Mouse (Mus musculus) midbrain, embryonic 11.5 days (tissue): ENCODE measurements at regions not wholly inside any gene's neighbourhood (a gene's known extent, or its start where the extent isn't known, plus 50 kb on each side); places are given as distances from the start of the nearest gene placed in this dataset.
"Not testable (repeated sequence)": the region's sequence is repeated elsewhere in the genome, so short reads cannot be mapped to it uniquely, and the experiment has no call there.

Source experiments
- ATAC-seq: fragments of 200-750 bp; cut with Nextera tagmentation; 2 replicates; pipeline ENCODE4 v1.8.0; 2017; ENCODE audit warnings: moderate TSS enrichment, moderate library complexity; ENCODE audit not compliant: low FRiP score
- DNase-seq: peaks from one replicate; pipeline ENCODE4 v3.0.0; 2015; ENCODE audit warnings: low spot score; ENCODE audit errors: missing footprints
- H3K27ac ChIP-seq: fragments of 300-500 bp; sonication (generic); 2 replicates; pipeline ENCODE4 v1.5.1; 2014; ENCODE audit warnings: low read depth, low read length
- H3K27me3 ChIP-seq: fragments of 300-500 bp; sonication (generic); 2 replicates; pipeline ENCODE4 v1.6.1; 2014; ENCODE audit warnings: mild to moderate bottlenecking, low read length, moderate library complexity, mixed read lengths; ENCODE audit not compliant: control insufficient read depth, insufficient read depth
- H3K36me3 ChIP-seq: fragments of 300-500 bp; sonication (generic); 2 replicates; pipeline ENCODE4 v1.6.1; 2014; ENCODE audit warnings: mild to moderate bottlenecking, low read length, moderate library complexity, mixed read lengths; ENCODE audit not compliant: control insufficient read depth, insufficient read depth
- H3K4me1 ChIP-seq: fragments of 300-500 bp; sonication (generic); 2 replicates; pipeline ENCODE4 v1.6.1; 2014; ENCODE audit warnings: low read length; ENCODE audit not compliant: control insufficient read depth, insufficient read depth
- H3K4me2 ChIP-seq: fragments of 300-500 bp; sonication (generic); 2 replicates; pipeline ENCODE4 v1.6.1; 2014; ENCODE audit warnings: mild to moderate bottlenecking, moderate library complexity
- H3K4me3 ChIP-seq: fragments of 300-500 bp; sonication (generic); 2 replicates; pipeline ENCODE4 v1.5.1; 2014; ENCODE audit warnings: low read depth, low read length
- H3K9ac ChIP-seq: fragments of 300-500 bp; sonication (generic); 2 replicates; pipeline ENCODE4 v1.6.1; 2014; ENCODE audit warnings: low read length
- H3K9me3 ChIP-seq: fragments of 300-500 bp; sonication (generic); 2 replicates; pipeline ENCODE4 v1.6.1; 2016; ENCODE audit warnings: low read length; ENCODE audit not compliant: control insufficient read depth
- WGBS: fragments of 180-500 bp; shearing (Covaris S2); extraction: QIAGEN DNeasy Blood & Tissue Kit; methylation state at CpG from one replicate; pipeline ENCODE4 v1.1.7; 2014; 5-methylcytosine and 5-hydroxymethylcytosine counted together

DNA sequence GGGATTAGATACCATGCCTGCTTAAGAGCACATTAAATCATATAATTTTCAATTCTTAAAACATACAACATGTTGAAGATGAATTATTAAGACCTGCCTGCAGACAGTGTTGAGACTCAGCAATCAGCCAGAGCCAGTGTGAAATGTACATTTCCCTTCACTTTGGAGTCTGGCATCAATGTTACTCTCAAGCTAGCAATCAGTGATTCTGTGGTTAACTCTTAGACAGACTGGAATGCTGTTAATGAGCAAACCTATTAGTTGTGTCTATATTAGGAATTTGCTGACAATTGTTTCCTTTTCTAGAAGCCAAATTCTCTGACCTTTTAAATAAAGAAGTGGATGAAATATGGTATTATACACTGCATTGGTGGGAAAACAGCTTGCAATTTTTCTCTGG is 342.4 kb upstream of the Nectin3 start:
- Histone ChIP-seq H3K36me3 (no peaks in the 10 kb centered on the region), H3K4me1 (no peaks in the 10 kb centered on the region), H3K4me2 (no peak overlapping the region), H3K4me3 (no peak overlapping the region), H3K27me3 (no peaks in the 10 kb centered on the region), H3K9me3 (no peaks in the 10 kb centered on the region), H3K27ac (no peak overlapping the region), H3K9ac (no peak overlapping the region)
- no peak for ATAC-seq
- no peak for DNase-seq

DNA sequence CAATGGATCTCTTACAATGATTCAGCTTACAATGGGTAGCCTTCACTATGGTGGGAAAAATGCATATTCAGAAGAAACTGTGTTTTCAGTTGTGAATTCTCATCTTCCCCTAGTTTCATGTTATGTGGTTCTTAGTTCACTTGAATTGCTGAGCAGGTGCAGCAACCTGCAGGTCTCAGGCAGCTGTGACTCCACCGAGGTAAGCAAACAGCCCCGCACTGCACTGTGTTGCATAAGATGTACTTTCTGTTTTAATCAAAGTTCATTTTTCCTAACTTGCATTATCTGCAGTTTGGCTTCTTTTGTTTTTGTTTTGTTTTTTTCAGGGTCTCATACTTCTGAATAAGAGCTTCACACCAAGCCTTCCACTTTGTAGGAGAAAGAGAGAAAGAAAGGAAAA is 326.8 kb upstream of the Nectin3 start:
- DNase-seq (no peak), ATAC-seq (no peak)
- H3K4me2 ChIP-seq: no peak overlapping the region
- no peak overlapping the region for H3K27ac ChIP-seq
- no peak overlapping the region for H3K4me3 ChIP-seq
- H3K9me3 ChIP-seq: no peaks in the 10 kb centered on the region
- no peaks in the 10 kb centered on the region for H3K36me3 ChIP-seq
- H3K27me3 ChIP-seq: no peaks in the 10 kb centered on the region
- 85% methylated on average over 2 of the region's 2 CpGs for WGBS
- H3K4me1 ChIP-seq: no peaks in the 10 kb centered on the region
- no peak overlapping the region for H3K9ac ChIP-seq

DNA sequence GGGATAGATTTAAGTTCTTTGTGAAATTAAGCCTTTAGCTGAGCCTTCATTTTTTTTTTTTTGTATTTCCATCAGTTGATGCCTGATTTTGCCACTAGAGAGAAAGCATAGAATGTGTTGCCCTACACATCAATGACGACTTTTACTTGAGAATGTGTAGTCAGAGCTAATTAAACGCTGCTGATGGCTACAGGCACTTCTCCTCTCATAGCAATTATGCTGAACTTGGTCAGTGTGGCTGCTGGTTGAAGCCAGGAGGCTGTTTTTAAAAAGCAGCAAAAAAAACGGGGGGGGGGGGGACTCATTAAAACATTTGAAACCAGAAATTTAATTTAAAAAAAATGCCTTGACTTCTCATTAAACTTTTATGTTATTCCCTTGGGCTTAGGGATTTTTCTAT is 324.4 kb upstream of the Nectin3 start:
- ATAC-seq: no peak
- WGBS: 60% methylated on average over 3 of the region's 3 CpGs
- Histone ChIP-seq H3K4me2 (no peak overlapping the region), H3K36me3 (no peaks in the 10 kb centered on the region), H3K4me3 (no peak overlapping the region), H3K27ac (no peak overlapping the region), H3K9me3 (no peaks in the 10 kb centered on the region), H3K4me1 (no peaks in the 10 kb centered on the region), H3K27me3 (no peaks in the 10 kb centered on the region), H3K9ac (no peak overlapping the region)
- DNase-seq: no peak

DNA sequence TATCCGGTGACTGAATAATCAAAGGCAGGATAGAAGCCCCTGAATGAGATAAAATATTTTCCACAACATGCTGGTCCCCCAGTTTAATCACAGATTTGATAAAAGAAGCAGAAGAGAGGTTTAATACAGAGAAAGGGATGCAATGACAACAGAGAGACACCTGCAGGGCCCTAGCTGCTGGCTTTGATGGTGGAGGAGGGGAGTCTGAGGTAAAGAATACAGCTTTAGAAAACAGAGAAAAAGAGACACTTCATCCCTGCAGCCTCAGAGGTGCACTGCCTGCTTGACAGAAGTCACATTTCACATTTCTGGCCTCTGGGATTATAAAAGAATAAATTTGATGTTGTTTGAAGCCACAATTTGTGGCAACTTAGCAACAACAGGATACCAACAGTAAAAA is 319.9 kb upstream of the Nectin3 start:
- 88% methylated on average over 1 of the region's 1 CpGs for WGBS
- peak; percentile 17 for DNase-seq
- Histone ChIP-seq H3K27ac (no peak overlapping the region), H3K4me1 (no peaks in the 10 kb centered on the region), H3K9ac (no peak overlapping the region), H3K4me2 (no peak overlapping the region), H3K36me3 (no peaks in the 10 kb centered on the region), H3K9me3 (no peaks in the 10 kb centered on the region), H3K4me3 (no peak overlapping the region), H3K27me3 (no peaks in the 10 kb centered on the region)
- no peak for ATAC-seq

DNA sequence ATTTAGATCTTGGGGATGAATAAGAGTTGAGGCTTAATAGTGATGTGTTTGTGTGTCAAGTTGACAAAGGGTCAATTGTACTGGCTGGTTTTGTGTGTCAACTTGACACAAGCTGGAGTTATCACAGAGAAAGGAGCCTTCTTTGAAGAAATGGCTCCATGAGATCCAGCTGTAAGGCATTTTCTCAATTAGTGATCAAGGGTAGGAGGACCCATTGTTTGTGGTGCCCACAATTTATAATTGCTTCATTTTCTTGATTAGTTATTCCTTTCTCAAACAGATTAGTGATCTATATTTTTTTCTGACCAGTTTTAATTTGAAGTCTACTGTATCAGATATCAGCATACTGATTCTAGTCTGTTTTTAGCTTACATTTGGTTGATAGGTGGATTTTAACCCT is 313.5 kb upstream of the Nectin3 start:
- not testable (repeated sequence) for H3K9me3 ChIP-seq, H3K9ac ChIP-seq, ATAC-seq, H3K36me3 ChIP-seq, H3K27me3 ChIP-seq, H3K27ac ChIP-seq, H3K4me1 ChIP-seq, H3K4me3 ChIP-seq, H3K4me2 ChIP-seq, DNase-seq

DNA sequence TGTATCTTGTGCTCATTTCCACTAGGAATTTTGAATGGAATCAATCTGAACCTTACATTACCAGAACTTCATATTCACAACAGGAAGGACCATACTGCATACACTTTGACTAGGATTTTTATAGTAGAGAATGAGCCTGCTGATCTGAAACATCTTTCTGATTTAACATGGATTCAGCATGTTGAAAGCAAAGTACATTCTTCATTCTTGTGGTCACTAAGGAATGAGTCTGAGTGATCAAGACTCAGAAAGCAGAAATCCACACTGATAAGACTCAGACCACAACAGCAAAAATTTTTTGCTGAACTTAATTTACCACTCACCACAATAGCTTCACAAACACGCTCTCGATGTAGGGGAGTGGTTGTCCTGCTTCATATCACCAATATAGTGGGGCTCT is 309.2 kb upstream of the Nectin3 start:
- DNase-seq: no peak
- Histone ChIP-seq H3K27me3 (no peaks in the 10 kb centered on the region), H3K4me2 (no peak overlapping the region), H3K9ac (no peak overlapping the region), H3K27ac (no peak overlapping the region), H3K4me1 (no peaks in the 10 kb centered on the region), H3K4me3 (no peak overlapping the region), H3K9me3 (no peaks in the 10 kb centered on the region), H3K36me3 (no peaks in the 10 kb centered on the region)
- ATAC-seq: no peak
- WGBS: 90% methylated on average over 2 of the region's 2 CpGs

DNA sequence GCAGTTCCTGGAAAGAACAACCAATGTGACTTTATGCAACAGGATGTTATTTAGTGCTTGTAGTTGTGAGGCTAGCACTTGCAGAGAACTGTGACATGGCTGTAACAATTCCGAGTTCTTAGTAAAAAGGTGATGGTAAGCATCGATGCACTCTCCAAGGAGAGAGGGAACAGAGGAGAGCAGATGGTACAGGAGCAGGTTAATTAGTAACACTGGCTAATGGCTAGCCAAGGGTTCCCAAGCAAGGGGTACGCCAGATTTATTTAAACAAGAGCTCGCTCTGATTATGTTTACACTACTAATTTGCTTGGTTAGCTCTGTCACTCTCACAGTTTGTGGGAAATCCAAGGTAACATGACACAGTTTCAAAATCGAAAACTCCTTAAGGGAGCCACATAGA is 278.0 kb upstream of the Nectin3 start:
- no peak for ATAC-seq
- Histone ChIP-seq H3K4me2 (no peak overlapping the region), H3K4me1 (no peaks in the 10 kb centered on the region), H3K9me3 (no peaks in the 10 kb centered on the region), H3K27ac (no peak overlapping the region), H3K36me3 (no peaks in the 10 kb centered on the region), H3K27me3 (no peaks in the 10 kb centered on the region), H3K9ac (no peak overlapping the region), H3K4me3 (no peak overlapping the region)
- DNase-seq: no peak
- 72% methylated on average over 5 of the region's 5 CpGs for WGBS

DNA sequence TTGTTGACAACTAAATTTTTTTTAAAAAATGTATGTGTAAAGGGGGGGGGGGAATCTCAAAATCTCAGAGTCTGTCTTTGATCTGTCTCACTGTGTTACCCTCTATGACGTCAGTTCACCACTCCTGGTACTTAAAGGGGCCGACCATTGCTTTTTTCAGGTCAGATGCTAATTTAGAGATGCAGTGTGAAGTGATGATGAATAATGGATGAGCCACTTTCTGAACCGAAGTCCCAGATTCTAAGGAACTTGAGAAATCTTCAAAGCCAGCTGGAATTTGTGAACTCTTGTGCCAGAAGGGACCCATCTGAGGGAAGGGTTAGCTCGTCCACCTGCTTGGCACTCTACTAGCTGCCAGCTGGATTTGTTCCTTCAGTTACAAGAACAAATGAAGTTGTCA is 271.1 kb upstream of the Nectin3 start:
- ATAC-seq: peak; percentile 95
- 29% methylated on average over 4 of the region's 4 CpGs for WGBS
- no peak overlapping the region for H3K4me2 ChIP-seq

DNA sequence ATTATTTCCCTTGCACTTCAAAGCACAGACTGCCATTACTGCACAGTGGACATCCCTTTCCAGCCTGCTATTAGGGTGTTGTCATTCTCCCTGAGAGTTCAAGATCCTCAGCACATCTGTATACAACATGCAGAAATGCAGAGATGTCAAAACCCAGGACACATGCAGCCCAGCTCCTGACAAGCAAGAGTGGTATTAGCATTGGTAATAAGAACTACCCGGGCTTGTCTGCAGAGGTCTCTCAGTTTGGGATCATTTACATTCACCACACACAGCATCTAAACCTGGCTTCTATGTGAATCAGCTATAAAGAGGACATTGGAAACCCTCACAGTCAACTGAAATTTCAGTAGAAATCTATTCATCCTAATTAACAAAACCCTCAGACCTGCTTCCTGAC is 270.1 kb upstream of the Nectin3 start:
- H3K4me3 ChIP-seq: no peak overlapping the region
- no peak overlapping the region for H3K9ac ChIP-seq
- no peak overlapping the region for H3K27ac ChIP-seq
- H3K4me1 ChIP-seq: no peaks in the 10 kb centered on the region; the same call in 1 of the 2 replicates
- no peak overlapping the region for H3K4me2 ChIP-seq
- WGBS: 32% methylated on average over 1 of the region's 1 CpGs
- no peaks in the 10 kb centered on the region for H3K27me3 ChIP-seq
- ATAC-seq (peak; percentile 53), DNase-seq (peak; percentile 81)
- H3K9me3 ChIP-seq: no peaks in the 10 kb centered on the region
- no peaks in the 10 kb centered on the region for H3K36me3 ChIP-seq

More for the DNA sequence above, 271.1 kb upstream of the Nectin3 start:
- Histone ChIP-seq H3K9ac (no peak overlapping the region), H3K9me3 (no peaks in the 10 kb centered on the region), H3K36me3 (no peaks in the 10 kb centered on the region), H3K4me3 (no peak overlapping the region), H3K27ac (no peak overlapping the region), H3K27me3 (no peaks in the 10 kb centered on the region), H3K4me1 (no peaks in the 10 kb centered on the region; the same call in 1 of the 2 replicates)
- peak; percentile 83 for DNase-seq

DNA sequence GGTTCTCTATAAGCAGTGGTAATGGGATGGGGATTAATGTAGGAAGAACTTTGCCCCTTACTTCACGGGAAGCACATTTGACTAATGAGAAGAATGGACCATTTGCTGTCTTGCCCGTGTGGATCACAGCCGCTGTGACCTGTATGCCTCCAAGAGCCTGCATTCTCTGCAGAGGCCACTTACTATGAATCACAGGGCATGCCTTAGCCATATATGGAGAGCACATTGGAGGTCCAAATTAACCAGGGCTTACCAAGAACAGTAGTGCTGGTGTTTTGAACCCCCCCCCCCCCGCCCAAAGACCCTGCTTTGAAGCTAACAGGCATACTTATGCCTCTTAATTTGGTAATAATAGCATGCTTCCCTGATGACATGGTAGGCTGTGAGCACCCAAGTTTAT is 236.8 kb upstream of the Nectin3 start:
- Histone ChIP-seq H3K9me3 (no peaks in the 10 kb centered on the region), H3K9ac (no peak overlapping the region), H3K27ac (no peak overlapping the region), H3K4me2 (no peak overlapping the region), H3K4me1 (no peaks in the 10 kb centered on the region), H3K27me3 (no peaks in the 10 kb centered on the region), H3K4me3 (no peak overlapping the region), H3K36me3 (no peaks in the 10 kb centered on the region)
- DNase-seq (no peak), ATAC-seq (no peak)
- 79% methylated on average over 4 of the region's 4 CpGs for WGBS
